Mouse (Mus musculus) kidney, embryonic 14.5 days (tissue): ENCODE measurements around the gene Treml1. TPM values are rescaled to one million over a fixed set of nuclear protein-coding genes. Genes with fewer than 3 reads are reported as not detected.
"Not testable (repeated sequence)": the region's sequence is repeated elsewhere in the genome, so short reads cannot be mapped to it uniquely, and the experiment has no call there.

Experiments
- ATAC-seq: fragments of 200-750 bp; cut with Nextera tagmentation; 2 replicates; pipeline ENCODE4 v1.8.0; 2017; ENCODE audit warnings: moderate number of reproducible peaks, mild to moderate bottlenecking, moderate TSS enrichment, moderate library complexity; ENCODE audit not compliant: low FRiP score, low TSS enrichment
- H3K27ac ChIP-seq: fragments of 300-500 bp; sonication (generic); 2 replicates; pipeline ENCODE4 v1.5.1; 2014; ENCODE audit warnings: low read depth, mild to moderate bottlenecking, low read length, moderate library complexity, mixed read lengths
- H3K27me3 ChIP-seq: fragments of 300-500 bp; sonication (generic); 2 replicates; pipeline ENCODE4 v1.6.1; 2014; ENCODE audit warnings: mild to moderate bottlenecking, low read length; ENCODE audit not compliant: control insufficient read depth, insufficient read depth
- H3K36me3 ChIP-seq: fragments of 300-500 bp; sonication (generic); 2 replicates; pipeline ENCODE4 v1.6.1; 2014; ENCODE audit warnings: low read length, mixed read lengths; ENCODE audit not compliant: control insufficient read depth, insufficient read depth
- H3K4me1 ChIP-seq: fragments of 300-500 bp; sonication (generic); 2 replicates; pipeline ENCODE4 v1.6.1; 2014; ENCODE audit warnings: low read length, mixed read lengths; ENCODE audit not compliant: control insufficient read depth, insufficient read depth
- H3K4me2 ChIP-seq: fragments of 300-500 bp; sonication (generic); replicated peaks from 2 replicates; pipeline ENCODE4 v1.6.1; 2014; ENCODE audit warnings: low read depth, mild to moderate bottlenecking, low read length
- H3K4me3 ChIP-seq: fragments of 300-500 bp; sonication (generic); 2 replicates; pipeline ENCODE4 v1.5.1; 2014; ENCODE audit warnings: mild to moderate bottlenecking, low read length
- H3K9ac ChIP-seq: fragments of 300-500 bp; sonication (generic); 2 replicates; pipeline ENCODE4 v1.6.1; 2014; ENCODE audit warnings: low read depth, mild to moderate bottlenecking, low read length, moderate library complexity
- H3K9me3 ChIP-seq: fragments of 300-500 bp; sonication (generic); 2 replicates; pipeline ENCODE4 v1.6.1; 2016; ENCODE audit warnings: low read length; ENCODE audit not compliant: control insufficient read depth
- WGBS: fragments of 180-500 bp; shearing (Covaris S2); extraction: QIAGEN DNeasy Blood & Tissue Kit; methylation state at CpG from one replicate; pipeline ENCODE4 v1.1.7; 2014; 5-methylcytosine and 5-hydroxymethylcytosine counted together
- polyA plus RNA-seq: library from polyadenylated mRNA; unstranded; fragments of >200 nt; fragmentation: Nextera tagmentation; extraction: Ambion mirVana; gene quantifications from 2 replicates; pipeline ENCODE4 v1.2.1, GENCODE M21; 2014

The Treml1 gene
- 0.67 and 0.76 TPM in 2 replicates for polyA plus RNA-seq

- no peaks in the 10 kb centered on the region for H3K4me1 ChIP-seq
- no peaks in the 10 kb centered on the region for H3K36me3 ChIP-seq
- no peak within 1 kb of the TSS for H3K9ac ChIP-seq
- no peaks in the 10 kb centered on the region for H3K9me3 ChIP-seq
- no peak within 1 kb of the TSS for H3K27ac ChIP-seq
- ATAC-seq, result no peak
- H3K4me3 ChIP-seq, result no peak within 1 kb of the TSS
- no peak within 1 kb of the TSS for H3K4me2 ChIP-seq
- H3K27me3 ChIP-seq, result no peaks in the 10 kb centered on the region
- 72% methylated on average over 7 of the region's 7 CpGs for WGBS
Observed at GRCm38 (mm10) chr17:48359616-48360015, at the start of gene Treml1. Gene Treml1 (plus strand): TSS chr17:48359916.

GRCm38 (mm10) chr17:48312124-48312523 is 47.6 kb upstream of the Treml1 start:
- 66% methylated on average over 2 of the region's 2 CpGs for WGBS
- Histone ChIP-seq H3K9ac (no peak overlapping the region), H3K36me3 (no peaks in the 10 kb centered on the region), H3K4me1 (no peaks in the 10 kb centered on the region), H3K9me3 (no peaks in the 10 kb centered on the region), H3K4me3 (no peak overlapping the region), H3K27me3 (no peaks in the 10 kb centered on the region), H3K4me2 (no peak overlapping the region), H3K27ac (no peak overlapping the region)
- ATAC-seq, result no peak

GRCm38 (mm10) chr17:48315905-48316579 is 43.7 kb upstream of the Treml1 start, which contains the start of gene B430306N03Rik:
Gene B430306N03Rik (plus strand): TSS chr17:48316141.
- H3K4me3 ChIP-seq, H3K27ac ChIP-seq, H3K9ac ChIP-seq, ATAC-seq, H3K27me3 ChIP-seq, H3K4me1 ChIP-seq, H3K36me3 ChIP-seq, H3K4me2 ChIP-seq, H3K9me3 ChIP-seq: not testable (repeated sequence)
- WGBS, result 90% methylated on average over 3 of the region's 3 CpGs

GRCm38 (mm10) chr17:48318686-48319085 is 41.0 kb upstream of the Treml1 start:
- WGBS, result 97% methylated on average over 1 of the region's 1 CpGs
- H3K4me3 ChIP-seq, result no peak overlapping the region
- no peaks in the 10 kb centered on the region for H3K9me3 ChIP-seq
- H3K9ac ChIP-seq, result no peak overlapping the region
- no peaks in the 10 kb centered on the region for H3K36me3 ChIP-seq
- ATAC-seq, result no peak
- no peak overlapping the region for H3K4me2 ChIP-seq
- no peaks in the 10 kb centered on the region for H3K4me1 ChIP-seq
- no peaks in the 10 kb centered on the region for H3K27me3 ChIP-seq
- H3K27ac ChIP-seq, result no peak overlapping the region

- Histone ChIP-seq H3K9ac (no peak overlapping the region), H3K27ac (no peak overlapping the region), H3K4me1 (no peaks in the 10 kb centered on the region), H3K27me3 (no peaks in the 10 kb centered on the region), H3K4me3 (no peak overlapping the region), H3K4me2 (no peak overlapping the region), H3K9me3 (no peaks in the 10 kb centered on the region), H3K36me3 (no peaks in the 10 kb centered on the region)
- 80% methylated on average over 2 of the region's 2 CpGs for WGBS
- no peak for ATAC-seq
Observed at GRCm38 (mm10) chr17:48321279-48321678, 38.4 kb upstream of the Treml1 start.

GRCm38 (mm10) chr17:48323236-48323635 is 36.5 kb upstream of the Treml1 start:
- 81% methylated on average over 3 of the region's 3 CpGs for WGBS
- no peak overlapping the region for H3K4me2 ChIP-seq
- no peak for ATAC-seq

GRCm38 (mm10) chr17:48324258-48324657 is 35.5 kb upstream of the Treml1 start:
- H3K4me3 ChIP-seq, result no peak overlapping the region
- H3K27me3 ChIP-seq, result no peaks in the 10 kb centered on the region
- 86% methylated on average over 5 of the region's 5 CpGs for WGBS
- H3K9ac ChIP-seq, result no peak overlapping the region
- no peaks in the 10 kb centered on the region for H3K9me3 ChIP-seq
- no peak overlapping the region for H3K27ac ChIP-seq
- no peaks in the 10 kb centered on the region for H3K36me3 ChIP-seq
- H3K4me2 ChIP-seq, result no peak overlapping the region
- ATAC-seq, result no peak
- H3K4me1 ChIP-seq, result no peaks in the 10 kb centered on the region

More at GRCm38 (mm10) chr17:48323236-48323635, 36.5 kb upstream of the Treml1 start:
- Histone ChIP-seq H3K9ac (no peak overlapping the region), H3K27me3 (no peaks in the 10 kb centered on the region), H3K4me1 (no peaks in the 10 kb centered on the region), H3K4me3 (no peak overlapping the region), H3K27ac (no peak overlapping the region), H3K9me3 (no peaks in the 10 kb centered on the region), H3K36me3 (no peaks in the 10 kb centered on the region)

- no peak for ATAC-seq
- no peaks in the 10 kb centered on the region for H3K9me3 ChIP-seq
- no peak overlapping the region for H3K4me2 ChIP-seq
- H3K27me3 ChIP-seq, result no peaks in the 10 kb centered on the region
- WGBS, result 95% methylated on average over 6 of the region's 6 CpGs
- H3K4me1 ChIP-seq, result no peaks in the 10 kb centered on the region
- H3K27ac ChIP-seq, result no peak overlapping the region
- no peak overlapping the region for H3K9ac ChIP-seq
- H3K4me3 ChIP-seq, result no peak overlapping the region
- H3K36me3 ChIP-seq, result no peaks in the 10 kb centered on the region
Observed at GRCm38 (mm10) chr17:48325093-48325492, 34.6 kb upstream of the Treml1 start.

- no peak for ATAC-seq
- no peak overlapping the region for H3K9ac ChIP-seq
- no peaks in the 10 kb centered on the region for H3K4me1 ChIP-seq
- WGBS, result 81% methylated on average over 11 of the region's 11 CpGs
- no peaks in the 10 kb centered on the region for H3K9me3 ChIP-seq
- H3K36me3 ChIP-seq, result no peaks in the 10 kb centered on the region
- H3K4me3 ChIP-seq, result no peak overlapping the region
- no peaks in the 10 kb centered on the region for H3K27me3 ChIP-seq
- H3K4me2 ChIP-seq, result no peak overlapping the region
- H3K27ac ChIP-seq, result no peak overlapping the region
Observed at GRCm38 (mm10) chr17:48325638-48326037, 34.1 kb upstream of the Treml1 start.
